Mouse (Mus musculus) left cerebral cortex, postnatal 25 days (tissue): ENCODE measurements around the gene AU040320. TPM values are rescaled to one million over a fixed set of nuclear protein-coding genes. Genes with fewer than 3 reads are reported as not detected.

Experiments
- DNase-seq, 2 experiments: peaks; one replicate each; pipeline ENCODE4 v3.0.0; 2022; ENCODE audit warnings: low spot score in 2 of 2, mixed read lengths in 1 of 2
- intact Hi-C: fragments of 180-260 bp; cut with DNase I; formaldehyde crosslinking; loops from one replicate; pipeline ENCODE4 v1.15.1; 2025
- total RNA-seq, 2 experiments: library from RNA; stranded (reverse); gene quantifications; 2 replicates each; pipeline ENCODE4 v1.2.3; 2021

The AU040320 gene
- total RNA-seq, 2 experiments from 2014 or later = 51.5 to 65.0 TPM

DNA sequence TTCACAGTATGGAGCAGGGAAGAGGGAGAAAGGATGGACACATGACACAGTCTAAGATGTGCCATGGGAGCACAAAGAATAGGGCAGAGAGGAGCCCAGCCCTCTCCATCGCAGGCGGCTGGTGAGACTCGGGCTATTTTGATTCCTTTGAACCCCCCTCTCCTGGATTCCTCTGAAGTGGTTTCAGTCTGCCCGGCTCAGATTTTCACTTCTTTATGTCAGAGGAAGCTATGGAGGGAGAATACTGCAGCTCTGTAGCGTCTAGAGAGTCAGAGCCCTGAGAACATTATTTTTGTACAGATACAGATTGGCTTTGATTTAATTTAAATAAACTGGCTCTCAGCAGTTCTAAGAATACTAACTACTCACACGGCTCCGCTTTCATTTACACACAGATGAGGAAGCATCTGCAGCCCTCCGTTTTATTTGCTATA, 25.8 kb downstream of the AU040320 start:
- intact Hi-C loops = no loop called here
- peak in 1 of 2 experiments; percentile 76 for DNase-seq

DNA sequence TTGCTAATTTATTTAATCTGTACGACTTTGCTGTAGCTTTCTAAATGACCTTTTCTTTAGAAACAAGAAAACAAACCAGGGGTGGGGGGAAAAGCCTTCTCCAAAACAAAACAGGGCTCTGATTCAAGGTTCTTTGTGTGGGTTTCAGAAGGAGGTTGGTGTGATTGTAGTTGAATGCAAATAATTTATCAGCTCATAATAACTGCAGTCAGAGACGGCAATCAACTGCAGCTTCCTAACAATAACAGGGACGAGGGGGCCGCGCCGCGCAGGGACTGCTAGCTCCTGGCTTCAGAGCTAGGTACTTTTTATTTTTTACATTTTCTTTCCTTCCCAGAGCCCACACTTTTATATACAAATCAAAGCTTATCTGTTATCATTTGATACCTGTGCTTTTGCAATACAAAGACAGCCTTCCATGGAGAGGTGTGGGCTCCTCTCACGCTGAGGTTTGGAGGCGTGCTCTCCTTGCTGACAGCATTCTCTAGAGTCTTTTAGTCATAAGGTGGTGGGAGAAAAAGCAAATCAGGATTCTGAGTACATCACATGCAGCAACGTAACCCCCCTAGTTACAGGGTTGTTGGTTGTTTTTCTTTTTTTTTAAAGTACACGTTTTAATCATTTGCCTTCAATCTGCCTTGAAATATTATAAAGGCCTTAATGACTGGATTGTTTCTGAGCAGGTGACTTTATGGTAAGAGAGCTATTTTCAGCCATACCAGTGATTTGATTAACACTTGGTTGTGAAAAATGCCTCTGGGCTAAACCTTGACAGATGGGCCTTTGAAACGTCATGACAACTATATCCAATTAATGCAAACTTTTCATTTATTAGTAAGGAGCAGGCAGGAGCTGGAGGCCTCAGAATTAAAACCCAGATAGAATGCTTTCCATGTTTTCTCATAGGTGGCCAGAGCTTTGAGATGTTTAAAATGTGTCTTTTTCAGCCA, 26.8 kb downstream of the AU040320 start:
- DNase-seq = peak in 1 of 2 experiments; percentile 45
- intact Hi-C loops = no loop called here

DNA sequence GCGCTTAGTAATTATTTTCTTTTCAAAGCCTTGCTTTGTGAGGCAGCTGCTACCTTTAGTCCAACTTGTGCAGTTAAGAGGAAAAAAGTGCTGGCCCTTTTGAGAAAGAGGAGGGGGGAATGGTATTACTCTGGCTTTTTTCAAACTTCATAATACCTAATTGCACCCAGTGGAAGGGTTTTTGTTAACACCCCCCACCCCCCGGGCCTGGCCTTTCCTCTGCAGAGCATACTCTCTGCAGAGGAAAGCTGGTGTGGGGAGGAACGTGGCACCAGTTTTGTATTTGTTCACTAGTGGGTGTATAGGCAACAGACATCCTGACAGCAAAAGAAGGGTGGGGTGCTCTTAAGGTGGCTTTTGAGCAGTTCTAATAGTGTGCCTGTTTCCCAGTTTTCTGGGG, 28.5 kb downstream of the AU040320 start:
- no peak for DNase-seq
- intact Hi-C loops = no loop called here

DNA sequence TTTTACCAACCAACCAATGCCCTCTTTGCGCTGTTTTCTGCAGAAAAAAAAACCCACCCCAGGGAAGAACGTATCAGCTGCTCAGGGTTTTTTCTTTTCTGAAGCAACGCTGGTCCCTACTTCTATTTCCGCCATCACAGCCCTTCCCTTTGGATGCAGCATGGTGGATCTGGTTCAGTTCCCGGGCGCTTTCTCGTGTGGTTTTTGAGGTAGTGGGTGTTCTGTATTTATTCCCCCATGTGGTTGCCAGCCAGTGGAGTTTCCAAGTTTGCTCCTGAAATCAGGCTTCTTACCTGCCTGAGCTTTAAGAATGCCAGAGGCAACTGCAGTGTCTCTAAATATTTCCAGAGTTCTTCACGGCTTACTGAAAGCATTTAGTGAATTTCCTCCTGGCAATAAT, 29.2 kb downstream of the AU040320 start:
- peak in 1 of 2 experiments; percentile 55 for DNase-seq
- intact Hi-C loops = no loop called here

DNA sequence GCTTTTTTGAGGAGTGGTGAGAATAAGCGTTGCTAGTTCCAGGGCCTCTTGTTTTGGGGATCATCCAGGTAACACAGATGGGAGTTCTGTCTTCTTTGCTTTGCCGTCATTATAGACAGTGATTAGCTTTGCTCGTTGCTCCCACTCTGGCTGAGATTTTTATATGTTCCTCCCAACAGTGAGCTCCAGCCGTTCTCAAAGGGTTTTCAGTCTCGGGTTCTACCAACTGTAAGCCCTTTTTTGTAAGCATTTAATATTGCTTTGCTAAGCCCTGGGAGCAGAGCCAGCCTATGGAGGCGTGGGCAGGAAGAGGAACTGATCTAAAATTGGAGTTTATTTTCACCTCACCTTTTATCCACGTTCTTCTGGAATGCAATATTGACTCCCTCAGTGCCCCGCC, 29.7 kb downstream of the AU040320 start:
- peak in 1 of 2 experiments; percentile 70 for DNase-seq
- intact Hi-C loops = no loop called here

DNA sequence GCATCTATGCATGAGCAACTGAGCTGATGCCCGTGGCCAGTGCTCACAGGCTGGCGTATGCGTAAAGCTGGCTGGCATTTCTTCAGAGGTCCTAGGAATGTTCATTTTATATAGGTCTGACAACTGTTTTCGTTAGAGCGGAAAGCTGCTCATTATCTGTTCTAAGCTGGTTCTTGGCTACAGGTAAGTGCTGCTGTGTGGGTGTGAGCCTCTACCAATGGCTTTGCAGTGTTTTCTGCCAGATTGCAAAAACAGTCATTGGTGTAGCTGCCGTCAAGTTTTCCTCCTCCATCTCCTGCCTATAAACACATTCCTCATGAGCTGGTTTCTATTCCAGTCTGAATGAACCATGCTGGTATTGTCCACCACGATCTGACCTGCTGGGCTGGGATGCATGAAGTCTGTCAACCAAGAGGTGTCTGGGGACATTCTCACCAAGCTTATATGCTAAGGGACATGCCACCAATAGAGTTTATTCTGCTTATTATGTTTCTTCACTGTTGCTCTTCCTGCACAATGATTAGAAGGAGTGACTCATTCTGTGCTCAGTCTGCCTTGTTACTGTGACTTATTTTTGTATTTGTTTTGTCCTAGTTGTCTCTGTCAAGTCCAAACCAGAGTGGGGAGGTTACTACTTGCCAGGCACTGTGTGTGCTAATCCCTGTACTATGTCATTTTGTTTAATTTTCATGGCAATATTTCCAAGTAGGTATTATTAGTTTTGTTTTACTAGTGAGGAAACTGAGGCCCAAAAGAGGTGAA, 39.2 kb downstream of the AU040320 start:
- peak; percentile 47 to 69 for DNase-seq
- intact Hi-C loops = loop anchor here (5.0 kb wide), 1 partner anchor 40 kb away; the partner anchor contains the start of genes AU040320 and Ncdn

DNA sequence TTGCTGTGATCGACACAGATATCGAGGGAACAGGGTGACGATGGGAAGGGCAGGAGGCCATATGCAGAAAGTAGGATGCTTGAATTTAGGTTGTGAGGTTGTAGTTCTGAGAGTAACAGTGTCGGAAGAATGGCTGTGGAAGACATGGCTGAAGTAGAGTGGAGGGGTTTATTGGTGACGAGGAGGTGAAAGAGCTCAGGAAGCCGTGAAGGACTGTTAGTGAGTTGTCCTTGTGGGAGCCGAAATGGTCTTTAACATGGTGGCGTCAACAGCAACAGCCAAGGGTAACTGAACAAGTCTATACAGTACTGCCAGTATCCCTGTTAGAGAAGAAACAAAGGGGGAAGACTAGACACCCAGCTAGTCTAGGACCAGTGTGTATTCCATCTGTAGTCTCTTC, 48.8 kb downstream of the AU040320 start:
- intact Hi-C loops = no loop called here

DNA sequence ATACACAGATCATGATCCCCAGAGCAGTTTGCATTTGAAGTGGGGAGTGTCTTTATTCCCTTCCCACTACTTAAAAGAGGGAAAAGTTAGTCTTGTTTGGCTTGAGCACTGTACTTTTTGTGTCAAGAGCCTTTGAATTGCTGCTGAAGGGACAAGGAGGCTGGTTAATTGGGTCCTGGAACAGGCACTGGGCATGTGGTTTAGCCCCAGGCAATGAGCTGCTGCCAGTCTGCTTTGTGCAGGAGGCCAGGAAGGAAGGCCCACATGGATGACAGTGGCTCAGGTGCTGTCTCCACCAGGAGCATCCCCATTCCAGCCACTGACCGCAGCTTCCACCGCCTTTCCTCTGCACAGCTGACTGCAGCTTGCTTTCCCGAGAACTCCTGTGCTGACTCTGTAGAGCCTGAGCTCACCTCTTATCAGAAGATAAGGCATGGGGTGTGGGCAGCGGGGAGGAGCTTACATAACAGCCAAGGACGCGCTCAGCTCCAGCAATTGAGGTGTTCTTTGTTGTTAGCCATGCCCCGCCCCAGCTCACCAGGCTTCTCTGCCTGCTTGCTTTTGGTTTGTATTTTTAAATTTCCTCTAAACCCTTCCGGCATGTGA, 50.0 kb downstream of the AU040320 start:
- intact Hi-C loops = no loop called here
- DNase-seq = peak in 1 of 2 experiments; percentile 22

More for the DNA sequence above, 48.8 kb downstream of the AU040320 start:
- DNase-seq = no peak

DNA sequence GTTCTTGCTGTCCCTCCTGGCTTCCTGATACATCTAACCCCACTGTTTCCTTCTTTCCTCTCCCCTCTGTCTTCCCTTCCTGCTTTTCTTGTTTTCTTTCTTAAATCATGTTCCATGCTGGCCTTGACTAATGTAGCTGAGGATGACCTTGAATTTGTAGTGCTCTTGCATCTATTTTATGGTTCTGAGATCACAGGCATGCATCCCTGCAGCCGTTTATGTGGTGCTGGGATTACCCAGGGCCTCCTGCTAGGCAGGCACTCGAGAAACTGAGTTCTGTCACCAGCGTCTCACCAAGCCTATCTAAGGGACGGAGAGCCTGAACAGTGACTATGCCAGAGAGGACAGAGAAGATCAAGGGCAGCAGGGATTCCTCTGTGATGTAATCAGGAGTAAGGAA, 52.4 kb downstream of the AU040320 start:
- intact Hi-C loops = no loop called here
- no peak for DNase-seq

DNA sequence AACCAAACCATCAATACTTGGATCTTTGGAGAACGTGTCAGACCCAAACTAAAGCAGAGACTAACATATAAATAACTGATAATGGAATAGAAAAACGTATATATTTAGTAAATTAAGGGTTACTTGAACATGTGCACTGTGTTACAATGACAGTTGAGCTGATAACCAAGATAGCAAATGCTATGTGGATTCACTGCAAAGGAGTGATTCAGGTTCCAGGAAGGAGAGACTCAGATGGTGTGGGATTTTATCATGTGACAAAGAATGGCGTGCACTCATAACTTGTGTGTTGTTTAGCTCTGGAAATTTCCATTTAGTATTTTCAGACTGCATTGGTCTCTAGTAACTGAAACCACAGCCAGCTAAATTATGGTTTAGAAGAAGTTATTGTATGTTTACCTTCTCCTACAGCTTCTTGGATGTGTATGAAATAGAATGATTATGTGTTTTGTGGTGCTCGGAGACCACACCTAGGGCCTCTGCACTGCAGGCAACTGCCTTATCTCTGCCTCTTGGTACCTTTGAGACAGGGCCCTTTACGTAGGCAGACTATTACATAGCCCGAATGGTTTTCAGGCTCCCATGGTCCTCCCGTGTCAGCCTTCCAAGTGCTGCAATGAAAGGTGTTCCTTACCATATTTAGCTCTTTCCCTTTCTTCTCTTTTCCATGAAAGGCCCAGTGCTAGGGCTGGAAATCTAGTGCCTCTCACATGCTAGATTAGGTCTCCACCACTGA, 53.5 kb downstream of the AU040320 start:
- intact Hi-C loops = no loop called here
- no peak for DNase-seq

DNA sequence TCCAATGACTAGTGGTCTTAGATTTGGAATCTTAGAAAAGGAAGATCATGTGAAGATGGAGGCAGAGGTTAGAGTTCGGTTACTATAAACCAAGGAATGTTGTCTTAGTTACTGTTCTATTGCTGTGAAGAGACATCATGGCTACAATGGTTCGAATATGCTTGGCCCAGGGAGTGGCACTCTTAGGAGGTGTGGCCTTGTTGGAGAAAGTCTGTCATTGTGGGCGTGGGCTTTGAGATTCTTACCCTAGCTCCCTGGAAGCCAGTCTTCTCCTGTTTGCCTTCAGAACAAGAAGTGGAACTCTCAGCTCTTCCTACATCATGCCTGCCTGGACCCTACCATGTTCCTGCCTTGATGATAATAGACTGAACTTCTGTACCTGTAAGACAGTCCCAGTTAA, 57.2 kb downstream of the AU040320 start:
- DNase-seq = no peak

DNA sequence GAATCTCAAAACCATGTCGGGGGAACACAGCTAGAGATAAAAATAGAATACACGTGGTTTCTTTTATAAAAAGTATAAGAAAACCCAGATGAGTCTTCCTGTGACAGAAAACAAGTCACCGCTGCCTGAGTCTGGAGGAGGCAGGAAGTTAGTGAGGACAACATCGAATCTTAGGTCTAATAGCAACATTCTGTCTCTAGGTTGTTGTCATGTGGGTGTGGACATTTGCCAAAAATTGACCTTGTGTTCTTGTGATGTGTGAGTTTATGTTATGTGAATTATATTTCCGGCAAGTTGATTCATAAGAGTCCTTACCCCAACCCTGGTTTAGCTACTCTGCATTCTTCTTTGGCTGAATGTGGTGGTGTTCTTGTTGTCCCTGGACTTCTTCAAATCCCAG, 59.9 kb downstream of the AU040320 start:
- intact Hi-C loops = no loop called here
- no peak for DNase-seq

More for the DNA sequence above, 57.2 kb downstream of the AU040320 start:
- intact Hi-C loops = no loop called here

DNA sequence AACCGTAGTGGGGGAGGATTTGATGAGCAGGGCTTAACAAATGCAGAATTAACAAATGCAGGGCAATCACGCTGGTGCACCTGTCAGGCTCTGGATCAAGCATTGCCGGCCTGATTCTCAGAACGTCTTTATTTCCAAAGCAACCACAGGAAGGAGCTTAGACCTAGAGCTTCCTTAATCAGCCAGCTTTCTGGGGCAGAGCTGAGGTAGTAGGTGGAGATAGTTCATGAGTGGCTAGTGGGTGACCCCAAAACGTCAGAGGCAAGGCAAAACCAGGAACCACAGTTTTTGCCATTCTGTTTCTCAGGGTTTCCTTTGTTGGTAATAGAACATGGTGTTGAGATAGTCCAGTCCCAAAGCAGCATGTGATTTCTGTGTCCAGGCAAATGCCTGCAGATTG, 61.5 kb downstream of the AU040320 start:
- DNase-seq = no peak
- intact Hi-C loops = no loop called here

DNA sequence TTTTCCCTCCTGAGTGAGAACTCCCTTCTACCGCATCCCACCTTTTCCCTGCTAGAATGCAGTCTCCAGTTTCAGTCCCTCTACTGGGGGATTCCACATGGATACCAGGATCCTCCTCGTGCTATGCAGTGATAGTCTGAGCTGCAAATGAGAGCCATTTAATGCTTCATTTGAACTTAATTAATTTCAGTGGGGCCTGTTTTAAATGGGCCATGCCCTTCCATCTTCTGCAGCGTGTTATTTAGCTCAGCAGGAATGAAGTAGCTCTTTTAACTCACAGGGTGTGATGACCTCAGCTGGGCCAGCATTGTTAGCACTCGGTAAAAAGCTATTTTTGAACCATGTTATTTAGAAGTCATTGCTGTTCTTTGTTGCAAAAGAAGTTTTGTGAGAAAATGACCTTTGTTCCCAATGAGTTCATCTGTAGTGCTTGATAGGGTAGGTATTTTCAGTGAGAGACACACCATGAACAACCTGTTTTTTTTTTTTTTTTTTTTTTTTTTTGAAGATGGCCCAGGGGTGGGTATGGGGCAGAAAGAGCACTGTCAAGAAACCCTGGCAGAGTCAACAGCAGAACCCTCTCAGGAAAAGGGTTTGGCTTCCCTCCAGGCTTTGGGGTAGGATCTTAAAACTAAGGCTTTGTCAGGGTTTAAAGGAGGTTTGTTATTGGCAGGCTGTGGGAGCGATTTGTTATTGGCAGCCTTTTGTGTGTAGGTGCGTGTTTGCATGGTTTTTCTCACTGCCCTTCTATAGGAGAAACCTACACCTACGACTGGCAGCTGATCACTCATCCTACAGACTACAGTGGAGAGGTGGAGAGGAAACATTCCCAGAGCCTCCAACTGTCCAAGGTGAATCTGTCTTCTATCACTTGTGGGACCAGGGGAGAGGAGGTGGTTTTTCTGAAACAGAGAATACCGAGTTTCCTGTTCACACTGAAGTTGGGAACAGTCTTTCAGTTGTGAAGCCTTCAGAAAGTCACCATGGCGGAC, 69.8 kb downstream of the AU040320 start:
- peak in 1 of 2 experiments; percentile 66 for DNase-seq
- intact Hi-C loops = no loop called here

DNA sequence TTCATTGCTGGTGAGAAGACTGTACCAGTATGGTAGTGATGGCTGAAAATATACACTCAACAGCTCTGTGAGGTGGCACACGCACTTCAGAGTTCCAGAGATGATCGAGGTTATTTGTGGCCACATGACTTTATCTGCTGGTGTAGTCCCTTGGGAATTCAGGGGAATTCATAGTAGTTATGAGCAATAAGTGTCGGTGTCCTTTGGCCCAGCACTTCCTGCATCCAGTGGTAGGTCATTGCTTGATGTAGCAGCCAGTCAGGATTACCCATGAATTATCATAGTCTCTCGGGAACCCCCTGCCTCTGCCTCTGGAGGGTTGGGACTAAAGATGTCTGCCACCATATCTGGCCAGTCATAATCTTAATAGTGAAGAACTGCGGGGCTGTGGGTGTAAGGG, 70.6 kb downstream of the AU040320 start:
- intact Hi-C loops = no loop called here
- no peak for DNase-seq

DNA sequence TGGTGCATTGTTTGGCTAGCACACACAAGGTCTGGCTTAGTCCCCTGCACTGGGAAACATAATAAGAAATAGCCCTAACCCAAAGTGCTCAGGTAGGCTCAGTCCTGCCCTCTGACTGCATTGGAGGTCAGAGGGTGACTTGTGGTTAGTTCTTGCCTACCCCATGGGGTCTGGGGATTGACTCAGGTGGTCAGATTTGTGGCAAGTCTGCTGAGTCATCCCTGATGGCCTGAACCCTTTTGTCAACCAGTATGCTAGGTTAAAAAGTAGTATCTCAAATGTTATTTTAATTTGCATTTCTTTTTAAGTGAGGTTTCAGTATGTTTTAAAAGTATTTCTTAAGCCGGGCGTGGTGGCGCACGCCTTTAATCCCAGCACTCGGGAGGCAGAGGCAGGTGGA, 77.8 kb downstream of the AU040320 start:
- DNase-seq = no peak
- intact Hi-C loops = no loop called here

DNA sequence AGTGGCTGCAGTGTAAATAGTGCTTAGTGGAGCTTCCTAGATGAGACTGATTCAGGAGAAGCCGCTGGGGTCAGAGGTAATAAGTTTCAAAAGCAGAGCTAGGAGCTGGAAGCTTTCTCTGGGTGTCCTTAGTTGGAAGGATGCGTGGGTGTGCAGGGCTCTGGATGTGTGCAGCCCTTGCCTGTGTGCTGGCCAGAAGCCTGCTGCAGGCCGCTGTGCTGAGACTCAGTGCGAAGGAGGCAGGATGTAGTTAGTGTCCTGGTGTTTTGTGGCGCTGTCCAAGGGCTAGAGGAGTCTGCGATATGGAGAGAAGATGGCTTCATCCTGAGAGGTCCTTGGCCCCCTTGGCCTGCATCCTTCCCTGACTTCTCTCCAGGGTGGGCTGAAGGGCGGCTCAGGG, 85.5 kb downstream of the AU040320 start:
- intact Hi-C loops = no loop called here
- DNase-seq = peak in 1 of 2 experiments; percentile 40

DNA sequence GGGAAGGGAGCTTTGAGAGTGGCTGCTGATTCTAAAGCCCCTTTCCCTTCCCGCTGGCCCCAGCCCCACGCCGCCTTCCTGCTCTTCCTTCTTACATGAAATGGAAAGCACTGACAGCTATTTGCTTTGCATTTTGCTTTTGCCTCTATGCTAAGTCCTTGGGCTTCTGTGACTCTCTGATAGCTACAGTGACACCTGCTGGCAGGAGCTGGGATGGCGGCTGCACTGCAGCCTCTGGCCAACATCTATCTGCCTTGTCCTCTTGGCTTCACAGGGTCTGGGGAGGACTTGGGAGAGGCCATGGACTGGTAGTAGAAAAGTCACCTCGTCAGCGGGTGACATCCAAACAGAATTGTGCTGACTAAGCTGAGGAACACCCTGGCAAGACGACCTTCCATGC, 86.5 kb downstream of the AU040320 start:
- DNase-seq = peak; percentile 88 to 90
- intact Hi-C loops = loop anchor here (1.0 to 2.0 kb wide), 3 partner anchors 87 to 284 kb away; partner anchors contain the start of genes AU040320, Clspn and Ncdn
